Comparison of ENCODE assay signal across 9 mouse cellular contexts in genomic region chr16:92301412-92301806, GRCm38 (mm10). TPM values are rescaled to one million over a fixed set of nuclear protein-coding genes. Genes with fewer than 3 reads are reported as not detected.
A peak's percentile ranks its signal among the peaks of the same experiment; 100 is the strongest.
DNase-seq lines count a peak whose midpoint lies in the region; ATAC-seq lines count a peak whose summit lies in the region.
"Had no signal": no experiment of that assay in that cellular context is flagged by ENCODE, and none has a peak within 500 bp of the region (broad histone marks: within the 10 kb centered on the region; RNA-seq: fewer than 3 reads in every experiment).

No protein-coding gene starts in this region.

- peak overlapping the region; percentile 48 for H3K27ac ChIP-seq in forebrain, embryonic 13.5 days
- no peak overlapping the region for H3K27ac ChIP-seq in midbrain, embryonic 12.5 days (replicated peaks)

- peak overlapping the region; percentile 81 for H3K9ac ChIP-seq in forebrain, embryonic 13.5 days
- peak overlapping the region; percentile 80 for H3K9ac ChIP-seq in midbrain, embryonic 12.5 days (replicated peaks)

- peaks cover 11% of the 10 kb centered on the region for H3K36me3 ChIP-seq in forebrain, embryonic 13.5 days (ENCODE audit: poor library complexity, severe bottlenecking)
- H3K36me3 ChIP-seq in midbrain, embryonic 12.5 days: peaks cover 13% of the 10 kb centered on the region

- no peaks in the 10 kb centered on the region for H3K9me3 ChIP-seq in forebrain, embryonic 13.5 days (replicated peaks)
- no peaks in the 10 kb centered on the region for H3K9me3 ChIP-seq in midbrain, embryonic 12.5 days

- 0 out of 2 replicates have a peak, but pooled peaks cover 3% of the 10 kb centered on the region for H3K27me3 ChIP-seq in forebrain, embryonic 13.5 days
- H3K27me3 ChIP-seq in midbrain, embryonic 12.5 days: no peaks in the 10 kb centered on the region

- peaks cover 21% of the 10 kb centered on the region for H3K4me1 ChIP-seq in forebrain, embryonic 13.5 days
- H3K4me1 ChIP-seq in midbrain, embryonic 12.5 days: peaks cover 18% of the 10 kb centered on the region

- 1% methylated on average over 12 of the region's 12 CpGs for WGBS in forebrain, embryonic 13.5 days
- under 1% methylated on average over 12 of the region's 12 CpGs for WGBS in midbrain, embryonic 12.5 days

- peak overlapping the region; percentile 83 for H3K4me2 ChIP-seq in forebrain, embryonic 13.5 days
- H3K4me2 ChIP-seq in midbrain, embryonic 12.5 days (replicated peaks): peak overlapping the region; percentile 70

- peak overlapping the region; percentile 69 for H3K4me3 ChIP-seq in forebrain, embryonic 13.5 days
- H3K4me3 ChIP-seq in midbrain, embryonic 12.5 days: peak overlapping the region; percentile 72

- no peak for ATAC-seq in forebrain, embryonic 13.5 days
- peak; percentile 75; the same call in 1 of the 2 replicates for ATAC-seq in midbrain, embryonic 12.5 days (ENCODE audit: low FRiP score, low read depth)

- DNase-seq in adrenal gland, postnatal 25 days: peak; percentile 22
- DNase-seq in adrenal gland, postnatal 10 days: no peak
- DNase-seq in right cerebral cortex, postnatal 4 days: peak; percentile 46
- DNase-seq in right cerebral cortex, postnatal 36 days (ENCODE audit: low spot score in 2 of 2): no peak
- peak; percentile 32 to 55 for DNase-seq in kidney, postnatal 25 days
- DNase-seq in right cerebral cortex, adult 2 months (ENCODE audit: low spot score in 2 of 2): no peak

RNA-seq across cellular contexts. Expression of gene Smim11, which starts 0.3 kb away (rescaled TPM):
- total RNA-seq in adrenal gland, postnatal 25 days (2021): 72.8 and 74.9 TPM in 2 replicates
- 10 to 100 TPM; 50.7 to 53.0 TPM for total RNA-seq in adrenal gland, postnatal 10 days (2021)
- 123 and 144 TPM in 2 replicates for polyA plus RNA-seq in forebrain, embryonic 13.5 days (2015; fragmentation: Nextera tagmentation; extraction: Ambion mirVana)
- 126 and 127 TPM in 2 replicates for polyA plus RNA-seq in midbrain, embryonic 12.5 days (2016; fragmentation: Nextera tagmentation; extraction: Ambion mirVana)

RNA-seq across cellular contexts. Expression of gene Kcne2, which starts 9.2 kb away (rescaled TPM):
- not detected in 2 replicates for total RNA-seq in adrenal gland, postnatal 25 days (2021)
- total RNA-seq in adrenal gland, postnatal 10 days (2021): not detected
- 9.7 and 16.4 TPM in 2 replicates for polyA plus RNA-seq in forebrain, embryonic 13.5 days (2015; fragmentation: Nextera tagmentation; extraction: Ambion mirVana)
- polyA plus RNA-seq in midbrain, embryonic 12.5 days (2016; fragmentation: Nextera tagmentation; extraction: Ambion mirVana): 0.38 and 2.7 TPM in 2 replicates
- polyA plus RNA-seq: gonadal fat pad, adult 2 months had no signal

RNA-seq across cellular contexts. Expression of gene Fam243, which starts 19.8 kb away (rescaled TPM):
- not detected in 2 replicates for total RNA-seq in adrenal gland, postnatal 25 days (2021)
- total RNA-seq in adrenal gland, postnatal 10 days (2021): not detected
- 0.10 TPM in 1 of 2 replicates, not detected in the other for polyA plus RNA-seq in forebrain, embryonic 13.5 days (2015; fragmentation: Nextera tagmentation; extraction: Ambion mirVana)
- polyA plus RNA-seq in midbrain, embryonic 12.5 days (2016; fragmentation: Nextera tagmentation; extraction: Ambion mirVana): not detected in 2 replicates

RNA-seq across cellular contexts. Expression of gene Kcne1, which starts 57.9 kb away (rescaled TPM):
- not detected in 2 replicates for total RNA-seq in adrenal gland, postnatal 25 days (2021)
- total RNA-seq in adrenal gland, postnatal 10 days (2021): not detected
- polyA plus RNA-seq in forebrain, embryonic 13.5 days (2015; fragmentation: Nextera tagmentation; extraction: Ambion mirVana): not detected in 2 replicates
- not detected in 2 replicates for polyA plus RNA-seq in midbrain, embryonic 12.5 days (2016; fragmentation: Nextera tagmentation; extraction: Ambion mirVana)

Comparison
In these comparisons a context has a peak if more than half of its experiments do, and no peak if none do; other contexts are left out.
1. DNase-seq: peak in adrenal gland, postnatal 25 days (single experiment), right cerebral cortex, postnatal 4 days (single experiment) and kidney, postnatal 25 days (2 of 2); none in adrenal gland, postnatal 10 days (single experiment), right cerebral cortex, postnatal 36 days (0 of 2) and right cerebral cortex, adult 2 months (0 of 2).